Mouse (Mus musculus) heart, adult 2 months (tissue): ENCODE data around the gene Tmcc2. TPM values are rescaled to one million over a fixed set of nuclear protein-coding genes. Genes with fewer than 3 reads are reported as not detected.

Source experiments
- DNase-seq, 2 experiments: peaks; one replicate each; pipeline ENCODE4 v3.0.0; 2021
- H3K27ac ChIP-seq: fragments of 200-600 bp; 2 replicates; pipeline ENCODE4 v1.8.1; 2022
- H3K27me3 ChIP-seq: fragments of 200-500 bp; 2 replicates; pipeline ENCODE4 v1.6.1; 2012; ENCODE audit warnings: mild to moderate bottlenecking, low read length, inconsistent platforms, mixed read lengths; ENCODE audit not compliant: control insufficient read depth, insufficient read depth
- H3K36me3 ChIP-seq: fragments of 200-500 bp; 2 replicates; pipeline ENCODE4 v1.6.1; 2012; ENCODE audit warnings: low read length, inconsistent platforms; ENCODE audit not compliant: control insufficient read depth, insufficient read depth
- H3K4me1 ChIP-seq: fragments of 200-500 bp; 2 replicates; pipeline ENCODE4 v1.6.1; 2011; ENCODE audit warnings: low read length; ENCODE audit not compliant: control insufficient read depth, insufficient read depth
- H3K4me3 ChIP-seq: fragments of 200-600 bp; 2 replicates; pipeline ENCODE4 v1.8.1; 2022
- H3K79me2 ChIP-seq: fragments of 200-500 bp; replicated peaks from 2 replicates; pipeline ENCODE4 v1.6.1; 2012; ENCODE audit warnings: mild to moderate bottlenecking, inconsistent platforms, low read length, moderate library complexity, mixed read lengths; ENCODE audit not compliant: control insufficient read depth, insufficient read depth
- H3K9ac ChIP-seq: fragments of 200-500 bp; 2 replicates; pipeline ENCODE4 v1.6.1; 2012; ENCODE audit warnings: low read depth, mild to moderate bottlenecking, control low read depth, inconsistent platforms, low read length, mixed read lengths
- CTCF ChIP-seq: fragments of 200-600 bp; IDR thresholded peaks from 2 replicates; pipeline ENCODE4 v1.8.1; 2022; ENCODE audit warnings: antibody characterized with exemption, mild to moderate bottlenecking, moderate library complexity
- EP300 ChIP-seq: fragments of 200-500 bp; IDR thresholded peaks from 2 replicates; pipeline ENCODE4 v1.6.1; 2011; ENCODE audit warnings: low read depth, low read length, control low read depth; ENCODE audit not compliant: insufficient read depth
- POLR2A ChIP-seq: fragments of 200-500 bp; IDR thresholded peaks from 2 replicates; pipeline ENCODE4 v1.6.1; 2011; ENCODE audit warnings: mild to moderate bottlenecking, low read depth, low read length, control low read depth; ENCODE audit not compliant: insufficient read depth
- WGBS: fragments of 180-500 bp; shearing (Covaris S2); methylation state at CpG from one replicate; pipeline ENCODE4 v1.1.7; 2018; 5-methylcytosine and 5-hydroxymethylcytosine counted together
- intact Hi-C: fragments of 180-260 bp; cut with DNase I; formaldehyde crosslinking; loops from one replicate; pipeline ENCODE4 v1.15.1; 2025
- polyA plus RNA-seq: library from polyadenylated mRNA; depleted of rRNA; stranded (reverse); fragments of >200 nt; gene quantifications from 2 replicates; pipeline ENCODE4 v1.2.3, GENCODE M21; 2012
- total RNA-seq, 2 experiments: library from RNA; stranded (reverse); gene quantifications; 2 replicates each; pipeline ENCODE4 v1.2.3; 2021

The Tmcc2 gene
- total and polyA plus RNA-seq, 3 experiments = 17.5 to 25.4 (median 21.9) TPM

DNA sequence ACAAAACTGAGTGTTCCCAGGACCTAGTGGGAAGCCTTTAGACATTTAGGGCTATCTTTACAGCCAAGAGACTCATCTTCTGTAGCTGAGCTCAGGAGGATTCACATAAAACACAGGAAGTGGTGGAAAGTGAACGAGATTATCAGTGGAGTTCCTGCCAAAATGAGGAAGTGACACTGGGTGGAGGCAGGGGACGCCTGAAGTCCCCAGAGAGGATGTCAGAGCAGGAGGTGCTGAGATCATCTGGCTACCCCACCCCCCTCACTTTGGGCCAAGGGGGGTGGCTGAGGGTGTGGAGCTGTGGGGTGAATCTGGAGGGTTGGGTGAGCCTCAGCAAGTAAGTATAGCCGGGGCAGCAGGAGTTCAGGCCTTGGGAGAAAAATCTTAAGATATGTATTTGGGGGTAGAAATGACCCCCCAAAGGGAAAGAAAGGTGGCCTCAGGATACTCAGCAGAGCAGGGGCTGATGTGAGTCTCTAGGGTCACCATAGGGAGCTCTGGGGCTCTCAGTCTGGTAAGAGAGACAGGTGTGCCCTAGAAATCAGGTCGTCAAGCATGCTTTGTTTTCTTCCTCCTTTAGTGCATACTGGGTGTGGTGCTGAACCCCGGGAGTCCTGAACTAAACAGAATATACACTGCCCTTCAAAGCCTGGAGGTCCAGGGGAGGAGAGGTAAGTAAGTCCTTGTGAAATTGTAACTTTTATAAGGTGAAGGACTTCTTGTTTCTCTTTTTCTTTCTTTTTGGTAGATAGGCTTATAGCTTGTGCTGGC is 49.2 kb downstream of the Tmcc2 start:
- peak; percentile 83 to 90 for DNase-seq
- intact Hi-C loops = no loop called here
- peaks cover 52% of the 10 kb centered on the region for H3K4me1 ChIP-seq
- 34% methylated on average over 5 of the region's 5 CpGs for WGBS
- no peaks in the 10 kb centered on the region for H3K36me3 ChIP-seq
- H3K9ac ChIP-seq = no peak overlapping the region
- H3K27me3 ChIP-seq = no peaks in the 10 kb centered on the region
- peak overlapping the region; percentile 64 for H3K27ac ChIP-seq
- no peaks in the 10 kb centered on the region for H3K79me2 ChIP-seq
- peak; percentile 35; the same call in 1 of the 2 replicates for TF ChIP-seq POLR2A
- TF ChIP-seq CTCF = no peak
- TF ChIP-seq EP300 = peak; percentile 96
- H3K4me3 ChIP-seq = peak overlapping the region; percentile 3; the same call in 1 of the 2 replicates

- peak in 1 of 2 experiments; percentile 29 for DNase-seq
- H3K27ac ChIP-seq = peak overlapping the region; percentile 67
Measured at GRCm38 (mm10) chr1:132338027-132338660, 52.9 kb downstream of the Tmcc2 start.

DNA sequence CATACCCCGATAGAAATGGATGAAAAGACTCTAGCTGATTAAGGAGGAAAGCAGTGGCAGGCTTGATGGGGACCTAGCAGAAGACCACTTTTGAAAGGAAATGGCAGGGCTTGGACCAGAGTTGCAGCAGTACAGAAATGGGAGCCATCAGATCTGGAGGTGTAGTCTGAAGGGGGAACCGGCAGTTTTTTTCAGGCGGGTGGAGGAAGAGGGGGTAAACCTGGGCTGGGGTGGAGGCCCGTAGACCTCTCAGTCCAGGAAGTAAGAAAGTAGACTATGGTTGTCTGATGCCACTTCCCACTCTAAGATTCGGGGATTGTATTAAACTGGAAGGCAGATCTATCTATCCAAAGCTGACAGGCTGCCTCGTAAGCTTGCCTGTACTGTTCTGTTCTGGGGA is 54.2 kb downstream of the Tmcc2 start:
- Histone ChIP-seq H3K4me1 (peaks cover 49% of the 10 kb centered on the region), H3K36me3 (no peaks in the 10 kb centered on the region), H3K27ac (peak overlapping the region; percentile 67), H3K9ac (no peak overlapping the region), H3K27me3 (no peaks in the 10 kb centered on the region), H3K4me3 (no peak overlapping the region), H3K79me2 (no peaks in the 10 kb centered on the region)
- intact Hi-C loops = no loop called here
- TF ChIP-seq POLR2A = no peak
- TF ChIP-seq EP300 = no peak
- TF ChIP-seq CTCF = no peak
- 76% methylated on average over 6 of the region's 6 CpGs for WGBS
- no peak for DNase-seq

More at GRCm38 (mm10) chr1:132338027-132338660, 52.9 kb downstream of the Tmcc2 start:
- Histone ChIP-seq H3K4me3 (no peak overlapping the region), H3K9ac (0 out of 2 replicates have a peak overlapping the region, but pooled peaks have one; percentile 22), H3K36me3 (no peaks in the 10 kb centered on the region), H3K4me1 (peaks cover 56% of the 10 kb centered on the region), H3K27me3 (no peaks in the 10 kb centered on the region), H3K79me2 (no peaks in the 10 kb centered on the region)
- peak; percentile 27; the same call in 1 of the 2 replicates for TF ChIP-seq POLR2A
- no peak for TF ChIP-seq CTCF
- no peak for TF ChIP-seq EP300
- intact Hi-C loops = loop anchor here (1.0 kb wide), 1 partner anchor 298 kb away; no protein-coding TSS in a partner anchor
- 22% methylated on average over 8 of the region's 8 CpGs for WGBS

- TF ChIP-seq POLR2A (no peak), CTCF (no peak), EP300 (peak; percentile 89)
- H3K79me2 ChIP-seq = no peaks in the 10 kb centered on the region
- no peak overlapping the region for H3K4me3 ChIP-seq
- intact Hi-C loops = no loop called here
- no peaks in the 10 kb centered on the region for H3K36me3 ChIP-seq
- H3K27me3 ChIP-seq = no peaks in the 10 kb centered on the region
- peak; percentile 62 to 64 for DNase-seq
- peak overlapping the region; percentile 49 for H3K27ac ChIP-seq
- H3K4me1 ChIP-seq = peaks cover 42% of the 10 kb centered on the region
- no peak overlapping the region for H3K9ac ChIP-seq
- WGBS = 26% methylated on average over 12 of the region's 12 CpGs
Measured at GRCm38 (mm10) chr1:132335378-132335965, 55.6 kb downstream of the Tmcc2 start.

- WGBS = 37% methylated on average over 6 of the region's 6 CpGs
- intact Hi-C loops = no loop called here
Measured at GRCm38 (mm10) chr1:132334178-132334801, 56.8 kb downstream of the Tmcc2 start.

More at GRCm38 (mm10) chr1:132334178-132334801, 56.8 kb downstream of the Tmcc2 start:
- DNase-seq = no peak
- Histone ChIP-seq H3K79me2 (no peaks in the 10 kb centered on the region), H3K9ac (no peak overlapping the region), H3K4me1 (peaks cover 46% of the 10 kb centered on the region), H3K4me3 (no peak overlapping the region), H3K36me3 (no peaks in the 10 kb centered on the region), H3K27me3 (no peaks in the 10 kb centered on the region), H3K27ac (peak overlapping the region; percentile 51)
- TF ChIP-seq CTCF (no peak), POLR2A (no peak), EP300 (no peak)
